Comparison of ENCODE assay signal across 13 mouse cellular contexts in genomic region chr10:8615452-8616025, GRCm38 (mm10).
"Had no signal": no experiment of that assay in that cellular context is flagged by ENCODE, and none has a peak within 500 bp of the region (broad histone marks: within the 10 kb centered on the region; RNA-seq: fewer than 3 reads in every experiment).

No protein-coding gene starts in this region.

- H3K4me3 ChIP-seq: limb, embryonic 15.5 days; liver, embryonic 12.5 days; midbrain, embryonic 10.5 days; myocyte; neural tube, embryonic 15.5 days had no signal

- H3K9ac ChIP-seq: limb, embryonic 15.5 days; liver, embryonic 12.5 days; lung, embryonic 14.5 days; neural tube, embryonic 15.5 days had no signal

- H3K36me3 ChIP-seq: limb, embryonic 15.5 days; liver, embryonic 12.5 days; midbrain, embryonic 10.5 days; neural tube, embryonic 15.5 days had no signal

- H3K4me1 ChIP-seq: limb, embryonic 15.5 days; liver, embryonic 12.5 days; midbrain, embryonic 10.5 days; neural tube, embryonic 15.5 days had no signal

- ATAC-seq: liver, embryonic 12.5 days had no signal

- H3K27me3 ChIP-seq: limb, embryonic 15.5 days; liver, embryonic 12.5 days; neural tube, embryonic 15.5 days had no signal

- H3K27ac ChIP-seq: limb, embryonic 15.5 days; liver, embryonic 12.5 days; midbrain, embryonic 10.5 days; neural tube, embryonic 15.5 days had no signal

- DNase-seq: kidney, postnatal 36 days; lung, embryonic 14.5 days; lung, postnatal 10 days; lung, postnatal 4 days; midbrain, embryonic 14.5 days; right cerebral cortex, adult 18-20 months; right cerebral cortex, postnatal 25 days; thymus, postnatal 36 days had no signal

- H3K9me3 ChIP-seq: limb, embryonic 15.5 days; liver, embryonic 12.5 days; midbrain, embryonic 10.5 days; neural tube, embryonic 15.5 days had no signal

- H3K4me2 ChIP-seq: limb, embryonic 15.5 days; liver, embryonic 12.5 days; lung, embryonic 14.5 days; neural tube, embryonic 15.5 days had no signal
